ENCODE assay signal across 34 mouse cellular contexts in the genomic region with DNA sequence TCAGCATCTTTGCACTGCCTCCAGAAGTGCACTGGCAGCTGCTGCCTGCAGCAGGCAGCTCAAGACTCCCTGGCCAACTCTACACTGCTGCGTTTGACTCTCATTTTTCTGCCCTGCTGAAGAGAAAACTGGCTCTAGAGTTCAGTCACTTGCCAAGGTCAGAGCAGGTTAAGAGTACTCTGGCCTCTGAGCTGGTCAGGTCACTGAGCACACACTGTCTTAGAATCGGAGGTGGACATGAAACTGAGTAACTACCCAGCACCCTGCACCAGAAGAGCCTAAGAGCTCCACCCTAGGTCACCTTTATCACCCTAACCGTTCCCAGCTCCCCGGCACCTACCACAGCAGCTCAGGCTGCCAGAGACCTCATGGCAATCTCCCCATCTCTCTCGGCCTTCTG. TPM values are rescaled to one million over a fixed set of nuclear protein-coding genes. Genes with fewer than 3 reads are reported as not detected.
A peak's percentile ranks its signal among the peaks of the same experiment; 100 is the strongest.
DNase-seq lines count a peak whose midpoint lies in the region; ATAC-seq and TF ChIP-seq lines count a peak whose summit lies in the region.
"Had no signal": no experiment of that assay in that cellular context is flagged by ENCODE, and none has a peak within 500 bp of the region (broad histone marks: within the 10 kb centered on the region; RNA-seq: fewer than 3 reads in every experiment).

No protein-coding gene starts in this region.

- no peak overlapping the region for H3K4me3 ChIP-seq in gastrocnemius, adult 2 months
- no peak overlapping the region for H3K4me3 ChIP-seq in kidney, embryonic 16.5 days (ENCODE audit: low read length)
- no peak overlapping the region for H3K4me3 ChIP-seq in liver, adult 2 months (ENCODE audit: insufficient read depth, low read depth, low read length)
- H3K4me3 ChIP-seq: embryonic facial prominence, embryonic 10.5 days; embryonic facial prominence, embryonic 13.5 days; erythroblast, embryonic 14.5 days; forebrain, embryonic 12.5 days; forebrain, embryonic 15.5 days; heart, adult 2 months; hindbrain, embryonic 10.5 days; hindbrain, embryonic 13.5 days had no signal

- H3K79me2 ChIP-seq in liver, adult 2 months (ENCODE audit: control insufficient read depth, insufficient read depth, low read length), result peaks cover 3% of the 10 kb centered on the region; the same call in 1 of the 2 replicates

- intact Hi-C loops in gastrocnemius, adult 2 months (cut with DNase I), result no loop called here
- intact Hi-C loops in gastrocnemius, postnatal 36 days (cut with DNase I), result no loop called here

- H3K27me3 ChIP-seq in kidney, embryonic 16.5 days (ENCODE audit: insufficient read depth, low read length), result no peaks in the 10 kb centered on the region
- H3K27me3 ChIP-seq in liver, adult 2 months (ENCODE audit: control insufficient read depth, insufficient read depth, low read length), result no peaks in the 10 kb centered on the region
- H3K27me3 ChIP-seq: embryonic facial prominence, embryonic 13.5 days; forebrain, embryonic 12.5 days; forebrain, embryonic 15.5 days; hindbrain, embryonic 13.5 days had no signal

- no peak for DNase-seq in gastrocnemius, adult 2 months
- DNase-seq in gastrocnemius, postnatal 36 days, result no peak
- DNase-seq in kidney, adult 11 months, result peak; percentile 50
- no peak for DNase-seq in kidney, postnatal 4 days
- peak; percentile 59 for DNase-seq in kidney, adult 9 months
- DNase-seq in liver, adult 2 months (ENCODE audit: extremely low read depth, low read depth, low spot score), result peak; percentile 84
- DNase-seq in liver, result no peak
- DNase-seq: adrenal gland, adult 8-10 months; adrenal gland, postnatal 25 days; cerebellum, adult 11-12 months; cerebellum, adult 8-10 months; cerebellum, postnatal 10 days; cerebellum, postnatal 36 days; embryo, embryonic 11 days; gastrocnemius, postnatal 10 days; heart, adult 2 months had no signal

- WGBS in kidney, embryonic 16.5 days, result 93% methylated on average over 5 of the region's 5 CpGs
- WGBS in liver, adult 2 months, result 26% methylated on average over 5 of the region's 5 CpGs

- no peak for TF ChIP-seq CTCF in gastrocnemius, adult 2 months (IDR thresholded peaks at IDR 0.05)
- TF ChIP-seq CTCF in liver, adult 2 months (IDR thresholded peaks at IDR 0.05; ENCODE audit: low read depth, low read length), result no peak

- H3K36me3 ChIP-seq in kidney, embryonic 16.5 days (ENCODE audit: insufficient read depth, low read length), result peaks cover 69% of the 10 kb centered on the region
- H3K36me3 ChIP-seq in liver, adult 2 months (ENCODE audit: control insufficient read depth, insufficient read depth, low read length), result peaks cover 41% of the 10 kb centered on the region

- H3K27ac ChIP-seq in gastrocnemius, adult 2 months, result peak overlapping the region; percentile 3
- no peak overlapping the region for H3K27ac ChIP-seq in kidney, embryonic 16.5 days (ENCODE audit: low read length)
- H3K27ac ChIP-seq in liver, adult 2 months (replicated peaks; ENCODE audit: insufficient read depth, low read depth, low read length), result peak overlapping the region; percentile 15
- H3K27ac ChIP-seq: embryonic facial prominence, embryonic 10.5 days; embryonic facial prominence, embryonic 13.5 days; forebrain, embryonic 12.5 days; forebrain, embryonic 15.5 days; heart, adult 2 months; hindbrain, embryonic 10.5 days; hindbrain, embryonic 13.5 days had no signal

- no peak for ATAC-seq in kidney, embryonic 16.5 days (ENCODE audit: low FRiP score, low TSS enrichment)
- ATAC-seq: activated CD4-positive, CD25-positive, alpha-beta regulatory T cell, adult 4 months; forebrain, embryonic 15.5 days; hindbrain, embryonic 16.5 days had no signal

- no peak for TF ChIP-seq POLR2A in liver, adult 2 months (IDR thresholded peaks at IDR 0.05; ENCODE audit: extremely low read depth, insufficient read depth, low read length)

- 0 out of 2 replicates have a peak, but pooled peaks cover 6% of the 10 kb centered on the region for H3K9me3 ChIP-seq in kidney, embryonic 16.5 days (ENCODE audit: low read length)
- H3K9me3 ChIP-seq: embryonic facial prominence, embryonic 10.5 days; embryonic facial prominence, embryonic 13.5 days; forebrain, embryonic 12.5 days; forebrain, embryonic 15.5 days; hindbrain, embryonic 13.5 days had no signal

- no peak overlapping the region for H3K9ac ChIP-seq in kidney, embryonic 16.5 days (replicated peaks; ENCODE audit: low read length)
- no peak overlapping the region for H3K9ac ChIP-seq in liver, adult 2 months (ENCODE audit: low read depth, low read length)
- H3K9ac ChIP-seq: embryonic facial prominence, embryonic 13.5 days; forebrain, embryonic 12.5 days; forebrain, embryonic 15.5 days; hindbrain, embryonic 13.5 days had no signal

- no peak overlapping the region for H3K4me2 ChIP-seq in kidney, embryonic 16.5 days (replicated peaks; ENCODE audit: low read depth, low read length)
- H3K4me2 ChIP-seq: embryonic facial prominence, embryonic 13.5 days; forebrain, embryonic 12.5 days; forebrain, embryonic 15.5 days; heart, embryonic 11.5 days; hindbrain, embryonic 13.5 days had no signal

- H3K4me1 ChIP-seq in kidney, embryonic 16.5 days (ENCODE audit: insufficient read depth, low read length), result no peaks in the 10 kb centered on the region
- peaks cover 7% of the 10 kb centered on the region for H3K4me1 ChIP-seq in liver, adult 2 months (ENCODE audit: control insufficient read depth, insufficient read depth, low read length)
- H3K4me1 ChIP-seq: embryonic facial prominence, embryonic 10.5 days; embryonic facial prominence, embryonic 13.5 days; forebrain, embryonic 12.5 days; forebrain, embryonic 15.5 days; hindbrain, embryonic 10.5 days; hindbrain, embryonic 13.5 days had no signal

RNA-seq across cellular contexts. Expression of a gene that starts 5.0 kb away (rescaled TPM):
- not detected for total RNA-seq in gastrocnemius, adult 2 months (2021)
- under 1 TPM; 0.57 to 0.69 TPM for total RNA-seq in gastrocnemius, postnatal 36 days (2021)
- polyA plus RNA-seq in kidney, embryonic 16.5 days (2015; fragmentation: Nextera tagmentation; extraction: Ambion mirVana), result 18.5 and 22.3 TPM in 2 replicates
- total RNA-seq in liver, adult 2 months (2014; rRNA removed), result not detected in 2 replicates
- 0.67 and 1.1 TPM in 2 replicates for polyA plus RNA-seq in liver, adult 2 months (2012; rRNA removed)
- total RNA-seq: adrenal gland, postnatal 25 days; gastrocnemius, postnatal 10 days; gastrocnemius, postnatal 4 days; heart, postnatal 25 days had no signal
- polyA plus RNA-seq: erythroblast, embryonic 14.5 days had no signal

RNA-seq across cellular contexts. Expression of a gene that starts 5.1 kb away (rescaled TPM):
- under 1 TPM in 1 of 2 experiments, not detected in 1; 0.18 TPM for total RNA-seq in gastrocnemius, adult 2 months (2021)
- total RNA-seq in gastrocnemius, postnatal 36 days (2021), result not detected
- polyA plus RNA-seq in kidney, embryonic 16.5 days (2015; fragmentation: Nextera tagmentation; extraction: Ambion mirVana), result not detected in 2 replicates
- total RNA-seq in liver, adult 2 months (2014; rRNA removed), result 0.09 and 0.20 TPM in 2 replicates
- polyA plus RNA-seq in liver, adult 2 months (2012; rRNA removed), result 0.39 TPM in 1 of 2 replicates, not detected in the other
- total RNA-seq: adrenal gland, adult 8-10 months; adrenal gland, postnatal 25 days; ES-E14; gastrocnemius, postnatal 10 days; gastrocnemius, postnatal 4 days; heart, postnatal 25 days had no signal
- polyA plus RNA-seq: brain, embryonic 14.5 days; cortical plate, adult 2 months; erythroblast, embryonic 14.5 days; forebrain, embryonic 12.5 days; forebrain, embryonic 15.5 days; heart, adult 2 months; heart, embryonic 14.5 days; heart, postnatal 0 days; hindbrain, embryonic 16.5 days had no signal

RNA-seq across cellular contexts. Expression of a gene that starts 7.3 kb away (rescaled TPM):
- 1 to 10 TPM; 5.7 to 6.5 TPM for total RNA-seq in gastrocnemius, adult 2 months (2021)
- 1 to 10 TPM; 8.5 to 9.3 TPM for total RNA-seq in gastrocnemius, postnatal 36 days (2021)
- polyA plus RNA-seq in kidney, embryonic 16.5 days (2015; fragmentation: Nextera tagmentation; extraction: Ambion mirVana), result 65.7 and 67.9 TPM in 2 replicates
- 8.7 and 10.1 TPM in 2 replicates for total RNA-seq in liver, adult 2 months (2014; rRNA removed)
- polyA plus RNA-seq in liver, adult 2 months (2012; rRNA removed), result 27.5 and 28.3 TPM in 2 replicates

RNA-seq across cellular contexts. Expression of a gene that starts 9.6 kb away (rescaled TPM):
- 10 to 100 TPM; 14.6 to 15.8 TPM for total RNA-seq in gastrocnemius, adult 2 months (2021)
- total RNA-seq in gastrocnemius, postnatal 36 days (2021), result 10 to 100 TPM; 11.6 to 18.1 TPM
- 4.1 TPM in 2 replicates for polyA plus RNA-seq in kidney, embryonic 16.5 days (2015; fragmentation: Nextera tagmentation; extraction: Ambion mirVana)
- total RNA-seq in liver, adult 2 months (2014; rRNA removed), result 3.9 and 4.2 TPM in 2 replicates
- polyA plus RNA-seq in liver, adult 2 months (2012; rRNA removed), result 10.2 and 13.8 TPM in 2 replicates

RNA-seq across cellular contexts. Expression of a gene that starts 10.1 kb away (rescaled TPM):
- 10 to 100 TPM; 32.5 to 37.3 TPM for total RNA-seq in gastrocnemius, adult 2 months (2021)
- total RNA-seq in gastrocnemius, postnatal 36 days (2021), result 10 to 100 TPM; 29.9 to 32.9 TPM
- polyA plus RNA-seq in kidney, embryonic 16.5 days (2015; fragmentation: Nextera tagmentation; extraction: Ambion mirVana), result 305 and 323 TPM in 2 replicates
- 10.5 and 17.0 TPM in 2 replicates for total RNA-seq in liver, adult 2 months (2014; rRNA removed)
- polyA plus RNA-seq in liver, adult 2 months (2012; rRNA removed), result 76.8 and 79.1 TPM in 2 replicates

Comparison
In these comparisons a context has a peak if more than half of its experiments do, and no peak if none do; other contexts are left out.
1. DNase-seq: peak in kidney, adult 11 months (single experiment), kidney, adult 9 months (single experiment) and liver, adult 2 months (single experiment); none in gastrocnemius, adult 2 months (single experiment), gastrocnemius, postnatal 36 days (0 of 2), kidney, postnatal 4 days (0 of 2) and liver (single experiment).